Mouse (Mus musculus) liver, adult 2 months (tissue): ENCODE data around the gene Agmat.

ENCODE experiments used
- CTCF ChIP-seq: fragments of 200-500 bp; IDR thresholded peaks from 2 replicates; pipeline ENCODE4 v1.5.1; 2011; ENCODE audit warnings: low read depth, low read length, control low read depth
- POLR2A ChIP-seq: fragments of 200-500 bp; IDR thresholded peaks from 2 replicates; pipeline ENCODE4 v1.6.1; 2011; ENCODE audit warnings: low read length, control low read depth; ENCODE audit not compliant: insufficient read depth; ENCODE audit errors: extremely low read depth

GRCm38 (mm10) chr4:141751419-141752075 lies 5.1 kb downstream of the Agmat start:
- TF ChIP-seq CTCF (no peak), POLR2A (no peak)
